Mouse (Mus musculus) layer of hippocampus, postnatal 25 days (tissue): ENCODE measurements around the gene Jmjd1c. TPM values are rescaled to one million over a fixed set of nuclear protein-coding genes. Genes with fewer than 3 reads are reported as not detected.

Experiments used
- DNase-seq, 2 experiments: peaks; one replicate each; pipeline ENCODE4 v3.0.0; 2022; ENCODE audit warnings: mixed read lengths in 2 of 2, low spot score in 1 of 2; ENCODE audit errors: extremely low spot score in 1 of 2
- total RNA-seq, 2 experiments: library from RNA; stranded (reverse); gene quantifications; 2 replicates each; pipeline ENCODE4 v1.2.3; 2021

Jmjd1c gene
- total RNA-seq, 2 experiments from 2014 or later, result 80.3 to 98.6 TPM

- DNase-seq, result no peak
These were observed 27.8 kb downstream of the Jmjd1c start for GRCm38 (mm10) chr10:67123756-67124155.

DNA sequence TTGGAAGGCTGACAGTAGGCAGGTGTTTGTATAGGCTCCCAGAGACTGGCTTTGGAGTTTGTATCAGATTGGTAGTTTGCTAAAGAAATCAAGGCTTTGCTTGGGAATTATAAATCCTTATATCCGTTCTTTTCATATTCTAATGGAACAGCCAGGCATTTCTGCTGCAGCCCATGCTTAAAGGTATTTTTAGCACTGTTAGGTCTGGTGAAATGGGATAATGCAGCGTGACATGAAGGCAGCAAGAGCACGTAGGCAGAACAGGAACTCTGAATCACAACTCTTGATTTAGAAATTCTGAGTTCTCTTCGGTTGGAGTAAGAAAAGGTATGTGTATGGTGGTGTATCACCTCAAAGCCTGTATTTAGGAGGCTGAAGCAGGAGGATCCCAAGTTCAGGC, 28.2 kb downstream of the Jmjd1c start:
- DNase-seq, result no peak

GRCm38 (mm10) chr10:67126061-67126858, 30.3 kb downstream of the Jmjd1c start:
- peak in 1 of 2 experiments; percentile 40 for DNase-seq

- peak in 1 of 2 experiments; percentile 48 for DNase-seq
These were observed 31.2 kb downstream of the Jmjd1c start for GRCm38 (mm10) chr10:67126859-67127758.

DNA sequence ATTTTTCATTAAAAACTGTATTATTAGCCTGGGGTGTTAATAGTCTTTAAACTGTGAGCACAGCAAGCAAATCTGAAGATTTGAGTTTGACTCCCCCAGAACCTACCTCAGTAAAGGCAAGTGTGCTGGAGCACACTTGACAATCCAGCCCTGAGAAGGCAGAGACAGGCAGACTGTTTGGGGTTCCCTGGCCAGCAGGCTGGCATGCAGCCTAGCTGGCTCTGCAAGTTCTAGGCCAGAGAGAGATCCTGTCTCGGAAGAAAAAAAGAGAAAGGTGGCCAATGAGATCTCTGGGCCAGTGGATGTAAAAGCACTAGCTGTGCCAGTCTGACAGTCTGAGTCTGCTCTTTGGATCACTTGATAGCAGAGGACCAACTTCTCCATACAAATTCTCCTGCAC, 33.6 kb downstream of the Jmjd1c start:
- no peak for DNase-seq

GRCm38 (mm10) chr10:67131709-67132108, 35.8 kb downstream of the Jmjd1c start:
- DNase-seq, result no peak

DNA sequence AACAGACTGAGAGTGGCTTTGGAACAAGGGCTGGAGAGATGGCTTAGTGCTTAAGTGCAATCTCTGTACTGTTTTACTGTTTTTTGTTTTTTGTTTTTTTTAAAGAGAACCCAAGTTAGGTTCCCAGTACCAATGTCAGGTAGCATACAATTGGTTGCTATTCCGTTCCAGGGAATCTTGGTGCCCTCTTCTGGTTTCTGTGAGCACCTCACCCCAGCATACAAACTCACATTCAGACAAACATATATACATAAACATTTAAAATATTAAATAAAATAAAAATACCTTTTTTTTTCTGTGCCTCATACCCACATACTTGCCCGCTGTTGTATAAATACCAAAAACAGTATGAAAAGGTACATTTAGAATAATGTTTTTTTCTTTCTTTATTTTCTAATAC, 38.4 kb downstream of the Jmjd1c start:
- DNase-seq, result no peak

GRCm38 (mm10) chr10:67137437-67137836, 41.5 kb downstream of the Jmjd1c start:
- no peak for DNase-seq

- no peak for DNase-seq
These were observed 47.7 kb downstream of the Jmjd1c start for GRCm38 (mm10) chr10:67143661-67144060.

- no peak for DNase-seq
These were observed 48.3 kb downstream of the Jmjd1c start for GRCm38 (mm10) chr10:67144269-67144668.

DNA sequence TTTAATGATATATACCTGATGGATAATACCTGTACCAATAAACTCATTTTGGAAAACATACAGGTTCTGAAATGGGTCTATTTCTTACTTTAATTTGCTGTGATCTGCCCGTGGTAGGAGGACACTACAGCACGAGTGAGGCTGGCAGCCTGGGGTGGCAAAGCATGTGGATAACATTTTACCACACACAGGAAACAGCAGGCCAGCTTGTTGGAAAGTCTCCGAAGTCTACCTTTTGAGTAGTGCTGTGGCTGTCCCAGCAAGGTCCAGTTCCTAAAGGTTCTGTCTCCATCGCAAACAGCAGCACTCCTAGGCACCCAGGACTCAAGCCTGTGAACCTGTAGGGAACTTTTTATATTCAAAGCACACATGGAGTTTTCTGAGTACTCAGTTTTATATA, 49.7 kb downstream of the Jmjd1c start:
- no peak for DNase-seq

DNA sequence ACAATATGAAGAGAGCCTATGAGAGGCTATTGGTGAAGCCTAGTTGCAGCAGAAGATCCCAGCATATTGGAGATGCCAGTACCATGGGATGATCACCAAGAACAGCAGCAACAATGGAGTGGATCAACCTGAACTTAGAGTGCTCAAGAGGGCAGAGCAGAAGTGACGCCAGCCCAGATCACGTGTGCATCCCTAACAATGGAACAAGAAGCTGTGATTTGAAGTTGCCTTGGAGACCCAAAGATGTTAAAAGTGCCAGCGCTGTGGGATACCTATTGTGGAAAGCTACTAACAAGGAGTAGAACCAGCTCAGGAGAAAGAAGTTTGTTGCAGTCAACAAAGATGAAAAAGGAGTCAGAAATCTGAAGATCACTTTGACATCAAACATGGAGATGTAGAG, 55.8 kb downstream of the Jmjd1c start:
- DNase-seq, result no peak

- no peak for DNase-seq
These were observed 58.7 kb downstream of the Jmjd1c start for GRCm38 (mm10) chr10:67154647-67155046.

- DNase-seq, result no peak
These were observed 78.1 kb downstream of the Jmjd1c start for GRCm38 (mm10) chr10:67174049-67174448.

DNA sequence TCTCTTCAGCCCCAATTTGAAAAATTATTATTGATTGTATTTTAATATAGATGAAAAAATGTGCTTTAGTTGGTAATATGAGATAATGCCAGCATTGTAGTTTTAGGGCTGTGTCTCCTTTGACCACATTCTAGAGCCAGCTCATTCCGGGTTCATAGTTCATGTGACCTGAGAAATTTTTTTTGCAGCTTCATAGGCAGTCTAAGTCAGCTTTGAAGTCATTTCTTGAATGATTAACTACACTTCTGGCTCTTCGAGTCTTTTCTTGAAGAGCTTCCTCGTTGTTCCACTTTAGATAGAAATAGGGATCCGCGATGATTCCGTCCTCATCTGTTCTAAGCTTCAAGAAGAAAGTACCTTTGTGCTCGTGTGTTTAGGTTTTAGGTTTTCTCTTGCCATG, 80.1 kb downstream of the Jmjd1c start:
- DNase-seq, result no peak

DNA sequence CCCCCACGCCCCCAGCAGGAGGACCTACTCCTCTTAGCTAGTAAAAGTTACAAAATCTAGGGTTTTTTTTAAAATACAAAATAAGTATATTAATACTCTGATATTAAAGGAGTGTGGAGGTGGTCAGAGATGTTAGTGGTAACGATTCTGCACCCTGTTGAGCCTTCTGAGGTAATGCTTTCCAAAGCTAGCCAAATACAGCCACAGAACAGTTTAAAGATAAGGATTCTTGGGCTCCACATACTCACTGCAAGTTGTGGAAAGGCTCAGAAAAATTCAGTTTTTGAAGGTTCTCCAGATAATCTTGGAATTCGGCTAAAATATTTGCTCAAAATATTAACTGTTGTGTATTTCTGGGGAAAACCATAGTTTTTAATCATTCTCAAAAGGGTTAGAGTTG, 81.0 kb downstream of the Jmjd1c start:
- no peak for DNase-seq

GRCm38 (mm10) chr10:67177410-67177809, 81.5 kb downstream of the Jmjd1c start:
- no peak for DNase-seq

DNA sequence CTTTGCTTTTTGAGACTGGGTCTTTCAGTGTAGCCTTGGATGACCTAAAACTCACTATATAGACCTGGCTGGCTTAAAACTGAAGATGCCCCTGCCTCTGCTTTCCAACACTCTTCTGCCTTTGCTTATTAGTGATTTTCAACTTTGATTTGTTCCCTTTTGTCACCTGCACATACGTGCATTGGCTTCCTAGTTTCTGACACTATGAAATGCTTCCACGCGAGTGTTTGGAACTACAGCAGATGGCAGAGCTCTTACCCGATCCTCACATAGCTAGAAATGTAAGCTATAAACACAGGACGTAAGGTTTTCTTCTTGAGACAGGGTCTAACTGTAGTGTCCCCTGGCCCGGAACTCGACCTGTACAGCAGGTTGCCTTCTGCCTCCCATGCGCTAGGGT, 84.1 kb downstream of the Jmjd1c start:
- DNase-seq, result no peak

DNA sequence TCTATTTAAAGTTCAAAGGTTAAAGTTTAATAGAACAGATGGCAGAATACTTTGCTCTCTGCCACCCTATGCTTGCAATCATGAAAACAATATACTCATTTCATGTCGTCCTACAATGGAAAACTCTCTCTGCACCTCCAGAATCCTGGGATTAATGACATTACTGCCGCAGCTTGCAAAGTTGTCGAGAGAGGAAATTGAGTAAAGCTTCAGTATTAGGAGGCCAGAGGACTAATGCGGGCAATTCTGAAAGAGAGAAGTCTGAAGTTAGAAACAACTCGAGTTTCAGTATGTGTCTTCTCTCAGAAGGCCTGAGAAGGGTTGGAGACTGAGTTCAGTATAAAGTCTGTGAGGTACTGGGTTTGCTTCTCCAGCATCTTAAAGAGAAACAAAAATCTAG, 84.9 kb downstream of the Jmjd1c start:
- DNase-seq, result no peak

GRCm38 (mm10) chr10:67182651-67183050, 86.7 kb downstream of the Jmjd1c start:
- DNase-seq, result no peak

- DNase-seq, result no peak
These were observed 87.2 kb downstream of the Jmjd1c start for GRCm38 (mm10) chr10:67183086-67183485.
